Mouse (Mus musculus) midbrain, postnatal 0 days (tissue): ENCODE data around the gene Rtel1. TPM values are rescaled to one million over a fixed set of nuclear protein-coding genes. Genes with fewer than 3 reads are reported as not detected.

Experiments
- ATAC-seq: fragments of 200-750 bp; cut with Nextera tagmentation; 2 replicates; pipeline ENCODE4 v1.8.0; 2017; ENCODE audit warnings: moderate number of reproducible peaks, mild to moderate bottlenecking, moderate TSS enrichment, moderate library complexity; ENCODE audit not compliant: low FRiP score
- DNase-seq: peaks from one replicate; pipeline ENCODE4 v3.0.0-alpha.2; 2015; ENCODE audit warnings: low spot score
- H3K27ac ChIP-seq: fragments of 300-500 bp; sonication (generic); 2 replicates; pipeline ENCODE4 v1.5.1; 2014; ENCODE audit warnings: low read depth, mild to moderate bottlenecking, low read length, mixed read lengths
- H3K27me3 ChIP-seq: fragments of 300-500 bp; sonication (generic); 2 replicates; pipeline ENCODE4 v1.6.1; 2014; ENCODE audit warnings: low read length, control low read depth, mixed read lengths; ENCODE audit not compliant: insufficient read depth
- H3K36me3 ChIP-seq: fragments of 300-500 bp; sonication (generic); 2 replicates; pipeline ENCODE4 v1.6.1; 2014; ENCODE audit warnings: low read length, control low read depth, mixed read lengths; ENCODE audit not compliant: insufficient read depth
- H3K4me1 ChIP-seq: fragments of 300-500 bp; sonication (generic); 2 replicates; pipeline ENCODE4 v1.6.1; 2014; ENCODE audit warnings: mild to moderate bottlenecking, control low read depth, antibody characterized with exemption, low read length, mixed read lengths; ENCODE audit not compliant: insufficient read depth
- H3K4me2 ChIP-seq: fragments of 300-500 bp; sonication (generic); 2 replicates; pipeline ENCODE4 v1.6.1; 2014; ENCODE audit warnings: low read depth, mild to moderate bottlenecking, low read length, mixed read lengths; ENCODE audit not compliant: poor library complexity, severe bottlenecking
- H3K4me3 ChIP-seq: fragments of 300-500 bp; sonication (generic); 2 replicates; pipeline ENCODE4 v1.5.1; 2014; ENCODE audit warnings: low read depth, mild to moderate bottlenecking, low read length, moderate library complexity
- H3K9ac ChIP-seq: fragments of 300-500 bp; sonication (generic); replicated peaks from 2 replicates; pipeline ENCODE4 v1.6.1; 2014; ENCODE audit warnings: mild to moderate bottlenecking, low read length, moderate library complexity, mixed read lengths; ENCODE audit not compliant: poor library complexity, severe bottlenecking
- H3K9me3 ChIP-seq: fragments of 300-500 bp; sonication (generic); 2 replicates; pipeline ENCODE4 v1.6.1; 2016; ENCODE audit warnings: low read length, control low read depth
- CTCF ChIP-seq: IDR thresholded peaks from 2 replicates; pipeline ENCODE4 v1.5.1; 2016; ENCODE audit warnings: antibody characterized with exemption, mild to moderate bottlenecking
- WGBS: fragments of 180-500 bp; shearing (Covaris S2); extraction: QIAGEN DNeasy Blood & Tissue Kit; methylation state at CpG from one replicate; pipeline ENCODE4 v1.1.7; 2014; 5-methylcytosine and 5-hydroxymethylcytosine counted together
- polyA plus RNA-seq: library from polyadenylated mRNA; unstranded; fragments of >200 nt; fragmentation: Nextera tagmentation; extraction: Ambion mirVana; gene quantifications from 2 replicates; pipeline ENCODE4 v1.2.1, GENCODE M21; 2015
- total RNA-seq: library from RNA; depleted of rRNA; stranded (reverse); fragments of >200 nt; gene quantifications from 2 replicates; pipeline ENCODE4 v1.2.3, GENCODE M21; 2014

Gene Rtel1
- total and polyA plus RNA-seq, 2 experiments from 2014 or later: 27.4 to 46.6 TPM

DNA sequence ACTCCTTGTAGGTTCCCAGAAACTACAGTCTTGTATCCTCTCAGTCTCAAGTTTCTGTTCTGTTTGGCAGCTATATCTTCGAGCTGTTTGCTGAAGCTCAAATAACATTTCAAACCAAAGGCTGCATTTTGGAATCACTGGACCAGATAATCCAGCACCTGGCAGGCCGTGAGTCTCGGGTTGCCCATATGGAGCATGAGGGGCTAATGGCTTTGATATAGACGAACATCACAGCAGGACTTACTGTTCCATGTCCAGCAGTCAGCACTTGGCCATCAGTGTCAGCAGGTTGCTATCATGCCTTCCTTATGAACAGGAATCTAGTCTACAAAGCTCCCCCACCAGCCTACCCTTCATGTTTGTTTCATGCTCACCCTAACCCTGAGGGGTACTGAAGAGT is 20.9 kb downstream of the Rtel1 start:
- Histone ChIP-seq H3K27ac (no peak overlapping the region), H3K4me1 (no peaks in the 10 kb centered on the region)

GRCm38 (mm10) chr2:181342766-181343165 is 23.2 kb downstream of the Rtel1 start:
- no peak for ATAC-seq
- 91% methylated on average over 6 of the region's 6 CpGs for WGBS
- Histone ChIP-seq H3K9ac (no peak overlapping the region), H3K4me2 (no peak overlapping the region), H3K9me3 (no peaks in the 10 kb centered on the region), H3K4me3 (no peak overlapping the region), H3K4me1 (no peaks in the 10 kb centered on the region), H3K36me3 (peaks cover 46% of the 10 kb centered on the region), H3K27me3 (no peaks in the 10 kb centered on the region), H3K27ac (no peak overlapping the region)
- no peak for DNase-seq
- TF ChIP-seq CTCF: no peak

More for the DNA sequence above, 20.9 kb downstream of the Rtel1 start:
- no peaks in the 10 kb centered on the region for H3K9me3 ChIP-seq
- ATAC-seq (no peak), DNase-seq (no peak)
- no peak overlapping the region for H3K4me2 ChIP-seq
- WGBS: 82% methylated on average over 4 of the region's 4 CpGs
- H3K9ac ChIP-seq: no peak overlapping the region
- no peak for TF ChIP-seq CTCF
- no peak overlapping the region for H3K4me3 ChIP-seq
- no peaks in the 10 kb centered on the region for H3K27me3 ChIP-seq
- H3K36me3 ChIP-seq: peaks cover 52% of the 10 kb centered on the region

GRCm38 (mm10) chr2:181356780-181357179 is 37.2 kb downstream of the Rtel1 start:
- Histone ChIP-seq H3K4me1 (no peaks in the 10 kb centered on the region), H3K36me3 (peaks cover 57% of the 10 kb centered on the region), H3K27me3 (no peaks in the 10 kb centered on the region), H3K4me2 (no peak overlapping the region), H3K4me3 (no peak overlapping the region), H3K9ac (no peak overlapping the region), H3K9me3 (no peaks in the 10 kb centered on the region), H3K27ac (no peak overlapping the region)
- no peak for ATAC-seq
- 84% methylated on average over 3 of the region's 3 CpGs for WGBS
- no peak for TF ChIP-seq CTCF
- DNase-seq: no peak

DNA sequence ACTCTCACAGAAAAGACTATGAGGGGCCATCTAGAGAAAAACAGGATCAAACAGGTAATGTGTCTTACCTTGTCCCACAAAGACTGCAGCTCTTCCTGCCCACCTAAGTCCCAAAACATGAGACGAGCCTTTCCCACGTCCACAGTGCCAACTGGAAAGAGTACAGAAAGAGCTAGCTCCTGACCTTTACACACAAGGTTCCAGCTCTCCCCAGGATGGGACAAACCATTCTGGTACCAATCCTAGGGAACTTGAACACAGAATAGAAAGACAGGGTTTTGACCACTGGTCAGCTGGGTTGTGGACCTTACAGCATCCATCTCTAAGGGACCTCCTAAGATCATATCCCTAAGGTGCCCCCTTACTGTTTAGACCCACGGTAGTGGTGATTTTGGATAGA is 44.4 kb downstream of the Rtel1 start:
- ATAC-seq: no peak
- WGBS: 79% methylated on average over 3 of the region's 3 CpGs

DNA sequence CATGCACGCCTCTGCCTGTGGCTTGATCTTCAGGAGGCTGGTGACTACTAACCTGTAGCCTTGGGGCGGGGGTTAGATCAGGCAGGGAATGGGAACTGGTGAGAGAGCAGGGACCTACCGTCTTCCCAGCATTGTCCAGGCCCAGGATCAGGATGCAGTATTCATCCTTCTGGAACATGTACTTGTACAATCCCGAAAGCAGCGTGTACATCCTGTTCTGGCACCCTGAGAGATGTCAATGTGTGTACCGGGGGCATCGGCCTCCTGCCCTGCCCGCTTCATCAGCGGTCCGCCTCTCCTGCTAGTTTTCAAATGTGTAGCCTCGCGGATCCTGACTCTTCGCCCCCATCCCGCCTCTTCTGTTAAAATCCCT is 44.9 kb downstream of the Rtel1 start:
- no peak; the same call in 1 of the 2 replicates for ATAC-seq
- Histone ChIP-seq H3K4me1 (peaks cover 16% of the 10 kb centered on the region), H3K4me2 (peak overlapping the region; percentile 98), H3K27me3 (no peaks in the 10 kb centered on the region), H3K4me3 (peak overlapping the region; percentile 83), H3K36me3 (peaks cover 27% of the 10 kb centered on the region), H3K27ac (peak overlapping the region; percentile 92), H3K9me3 (no peaks in the 10 kb centered on the region), H3K9ac (peak overlapping the region; percentile 86)
- DNase-seq: no peak
- TF ChIP-seq CTCF: no peak
- 10% methylated on average over 14 of the region's 14 CpGs for WGBS

More for the DNA sequence above, 44.4 kb downstream of the Rtel1 start:
- Histone ChIP-seq H3K27ac (no peak overlapping the region), H3K27me3 (no peaks in the 10 kb centered on the region), H3K9ac (peak overlapping the region; percentile 86), H3K36me3 (peaks cover 33% of the 10 kb centered on the region), H3K9me3 (no peaks in the 10 kb centered on the region), H3K4me1 (peaks cover 16% of the 10 kb centered on the region), H3K4me3 (peak overlapping the region; percentile 83), H3K4me2 (peak overlapping the region; percentile 98)
- no peak for DNase-seq
- TF ChIP-seq CTCF: no peak

- peak; percentile 23; the same call in 1 of the 2 replicates for TF ChIP-seq CTCF
- H3K4me1 ChIP-seq: peaks cover 16% of the 10 kb centered on the region
- no peaks in the 10 kb centered on the region for H3K27me3 ChIP-seq
- H3K4me3 ChIP-seq: peak within 1 kb of the TSS; percentile 83
- ATAC-seq (peak; percentile 90), DNase-seq (peak; percentile 90)
- WGBS: under 1% methylated on average over 63 of the region's 71 CpGs
- peak within 1 kb of the TSS; percentile 98 for H3K4me2 ChIP-seq
- H3K9ac ChIP-seq: peak within 1 kb of the TSS; percentile 86
- H3K27ac ChIP-seq: peak within 1 kb of the TSS; percentile 92
- H3K9me3 ChIP-seq: no peaks in the 10 kb centered on the region
- H3K36me3 ChIP-seq: peaks cover 25% of the 10 kb centered on the region
Observed at GRCm38 (mm10) chr2:181364860-181365596, 45.5 kb downstream of the Rtel1 start, which contains the start of the genes Zgpat and Arfrp1. TSS of gene Zgpat (plus strand) at chr2:181364928. TSS of gene Arfrp1 (minus strand) at chr2:181365404.
